Mouse (Mus musculus) cortical plate, adult 2 months (tissue): Measurements from ENCODE around the gene Mrtfa. TPM values are rescaled to one million over a fixed set of nuclear protein-coding genes. Genes with fewer than 3 reads are reported as not detected.

ENCODE experiments used
- H3K27ac ChIP-seq: fragments of 200-500 bp; 2 replicates; pipeline ENCODE4 v1.5.1; 2012; ENCODE audit warnings: low read length, control low read depth, inconsistent platforms; ENCODE audit not compliant: insufficient read depth
- H3K4me1 ChIP-seq: fragments of 200-500 bp; 2 replicates; pipeline ENCODE4 v1.6.1; 2011; ENCODE audit warnings: low read length; ENCODE audit not compliant: control insufficient read depth, insufficient read depth
- H3K4me3 ChIP-seq: fragments of 200-500 bp; 2 replicates; pipeline ENCODE4 v1.5.1; 2011; ENCODE audit warnings: mild to moderate bottlenecking, low read length, control low read depth; ENCODE audit not compliant: insufficient read depth
- CTCF ChIP-seq: fragments of 200-500 bp; IDR thresholded peaks from 2 replicates; pipeline ENCODE4 v1.5.1; 2011; ENCODE audit warnings: mild to moderate bottlenecking, control low read depth, low read length; ENCODE audit not compliant: insufficient read depth; ENCODE audit errors: extremely low read depth
- POLR2A ChIP-seq: fragments of 200-500 bp; IDR thresholded peaks from 2 replicates; pipeline ENCODE4 v1.6.1; 2011; ENCODE audit warnings: mild to moderate bottlenecking, low read length, control low read depth; ENCODE audit not compliant: insufficient read depth; ENCODE audit errors: extremely low read depth
- polyA plus RNA-seq: library from polyadenylated mRNA; depleted of rRNA; stranded (reverse); fragments of >200 nt; gene quantifications from 2 replicates; pipeline ENCODE4 v1.2.3, GENCODE M21; 2012

The Mrtfa gene
- polyA plus RNA-seq, 1 experiment: 30.9 TPM

- TF ChIP-seq CTCF: no peak
- TF ChIP-seq POLR2A: no peak
- no peak overlapping the region for H3K27ac ChIP-seq
- peaks cover 3% of the 10 kb centered on the region for H3K4me1 ChIP-seq
- no peak overlapping the region for H3K4me3 ChIP-seq
These were observed 9.3 kb downstream of the Mrtfa start for GRCm38 (mm10) chr15:81181233-81181632.

- Histone ChIP-seq H3K27ac (no peak overlapping the region), H3K4me1 (peaks cover 6% of the 10 kb centered on the region), H3K4me3 (no peak overlapping the region)
- TF ChIP-seq POLR2A: no peak
- no peak for TF ChIP-seq CTCF
These were observed 11.0 kb downstream of the Mrtfa start for GRCm38 (mm10) chr15:81179523-81179922.

GRCm38 (mm10) chr15:81178703-81179102 is 11.9 kb downstream of the Mrtfa start:
- no peak for TF ChIP-seq CTCF
- TF ChIP-seq POLR2A: no peak
- no peak overlapping the region for H3K27ac ChIP-seq
- H3K4me3 ChIP-seq: no peak overlapping the region
- H3K4me1 ChIP-seq: peaks cover 7% of the 10 kb centered on the region

- Histone ChIP-seq H3K4me1 (peaks cover 7% of the 10 kb centered on the region), H3K4me3 (no peak overlapping the region), H3K27ac (no peak overlapping the region)
- TF ChIP-seq CTCF: no peak
- TF ChIP-seq POLR2A: no peak
These were observed 12.7 kb downstream of the Mrtfa start for GRCm38 (mm10) chr15:81177860-81178259.

GRCm38 (mm10) chr15:81175633-81176032 is 14.9 kb downstream of the Mrtfa start:
- Histone ChIP-seq H3K4me1 (peaks cover 7% of the 10 kb centered on the region), H3K27ac (no peak overlapping the region), H3K4me3 (no peak overlapping the region)
- TF ChIP-seq CTCF (no peak), POLR2A (no peak)

GRCm38 (mm10) chr15:81172259-81172658 is 18.3 kb downstream of the Mrtfa start:
- no peak overlapping the region for H3K4me3 ChIP-seq
- no peak for TF ChIP-seq POLR2A
- H3K27ac ChIP-seq: no peak overlapping the region
- peaks cover 6% of the 10 kb centered on the region for H3K4me1 ChIP-seq

GRCm38 (mm10) chr15:81168735-81169134 is 21.8 kb downstream of the Mrtfa start:
- TF ChIP-seq POLR2A (no peak), CTCF (no peak)
- peaks cover 3% of the 10 kb centered on the region for H3K4me1 ChIP-seq
- no peak overlapping the region for H3K4me3 ChIP-seq
- no peak overlapping the region for H3K27ac ChIP-seq

- Histone ChIP-seq H3K4me3 (no peak overlapping the region), H3K4me1 (peaks cover 3% of the 10 kb centered on the region), H3K27ac (no peak overlapping the region)
- TF ChIP-seq CTCF (no peak), POLR2A (no peak)
These were observed 22.7 kb downstream of the Mrtfa start for GRCm38 (mm10) chr15:81167831-81168230.

GRCm38 (mm10) chr15:81166291-81166690 is 24.3 kb downstream of the Mrtfa start:
- H3K4me1 ChIP-seq: peaks cover 3% of the 10 kb centered on the region
- TF ChIP-seq CTCF: no peak
- no peak for TF ChIP-seq POLR2A
- no peak overlapping the region for H3K27ac ChIP-seq
- H3K4me3 ChIP-seq: no peak overlapping the region

GRCm38 (mm10) chr15:81164560-81165310 is 25.8 kb downstream of the Mrtfa start:
- Histone ChIP-seq H3K4me1 (peaks cover 3% of the 10 kb centered on the region), H3K27ac (no peak overlapping the region), H3K4me3 (no peak overlapping the region)
- TF ChIP-seq CTCF: no peak
- TF ChIP-seq POLR2A: no peak

GRCm38 (mm10) chr15:81161571-81161970 is 29.0 kb downstream of the Mrtfa start:
- TF ChIP-seq POLR2A (no peak), CTCF (no peak)
- H3K27ac ChIP-seq: no peak overlapping the region

More at GRCm38 (mm10) chr15:81161571-81161970, 29.0 kb downstream of the Mrtfa start:
- H3K4me3 ChIP-seq: no peak overlapping the region
- H3K4me1 ChIP-seq: peaks cover 4% of the 10 kb centered on the region; the same call in 1 of the 2 replicates
